Mouse (Mus musculus): ENCODE results near the gene Pigk. TPM values are rescaled to one million over a fixed set of nuclear protein-coding genes. Genes with fewer than 3 reads are reported as not detected.

The Pigk gene
- polyA plus RNA-seq, 1 experiment from 2014 or later: 53.0 TPM

- Histone ChIP-seq H3K4me1 (no peaks in the 10 kb centered on the region; the same call in 1 of the 2 replicates), H3K27ac (no peak overlapping the region), H3K4me3 (no peak overlapping the region), H3K27me3 (replicated peaks) (no peaks in the 10 kb centered on the region), H3K36me3 (replicated peaks) (no peaks in the 10 kb centered on the region), H3K9me3 (no peaks in the 10 kb centered on the region), H3K4me2 (no peak overlapping the region), H3K9ac (no peak overlapping the region)
- 71% methylated on average over 11 of the region's 11 CpGs for WGBS
- ATAC-seq (replicated peaks): no peak
Measured at GRCm38 (mm10) chr3:152958358-152959150, 244.7 kb downstream of the Pigk start.

DNA sequence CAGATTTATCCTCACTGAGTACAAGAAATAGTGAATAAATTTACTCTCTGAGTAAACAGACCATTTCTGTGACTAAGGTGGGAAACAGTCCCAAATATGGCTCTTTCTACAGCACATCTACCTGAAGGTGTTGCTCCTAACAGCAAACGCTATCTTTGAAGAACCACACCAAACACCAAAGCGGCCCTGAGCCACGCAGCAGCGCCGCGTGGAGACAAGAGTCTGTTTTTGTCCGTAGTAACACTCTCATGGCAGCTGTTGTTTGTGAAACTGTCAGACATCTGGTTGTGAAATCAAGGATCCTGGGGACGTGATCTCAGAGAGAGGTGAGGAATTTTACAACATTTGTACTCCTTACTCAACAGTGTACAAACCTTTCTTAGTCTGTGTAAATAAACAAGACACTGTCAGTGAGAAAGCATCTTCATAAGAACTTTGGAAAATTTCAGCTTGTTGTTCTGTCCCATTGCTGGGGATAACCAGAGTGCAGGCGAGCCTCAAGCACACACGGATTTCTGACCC, 248.0 kb downstream of the Pigk start:
- ATAC-seq (replicated peaks): no peak
- H3K36me3 ChIP-seq (replicated peaks): no peaks in the 10 kb centered on the region
- no peak overlapping the region for H3K4me2 ChIP-seq
- H3K9me3 ChIP-seq: no peaks in the 10 kb centered on the region
- H3K9ac ChIP-seq: no peak overlapping the region
- no peaks in the 10 kb centered on the region; the same call in 1 of the 2 replicates for H3K4me1 ChIP-seq
- no peak overlapping the region for H3K27ac ChIP-seq
- no peak overlapping the region for H3K4me3 ChIP-seq
- H3K27me3 ChIP-seq (replicated peaks): no peaks in the 10 kb centered on the region
- 87% methylated on average over 10 of the region's 10 CpGs for WGBS

DNA sequence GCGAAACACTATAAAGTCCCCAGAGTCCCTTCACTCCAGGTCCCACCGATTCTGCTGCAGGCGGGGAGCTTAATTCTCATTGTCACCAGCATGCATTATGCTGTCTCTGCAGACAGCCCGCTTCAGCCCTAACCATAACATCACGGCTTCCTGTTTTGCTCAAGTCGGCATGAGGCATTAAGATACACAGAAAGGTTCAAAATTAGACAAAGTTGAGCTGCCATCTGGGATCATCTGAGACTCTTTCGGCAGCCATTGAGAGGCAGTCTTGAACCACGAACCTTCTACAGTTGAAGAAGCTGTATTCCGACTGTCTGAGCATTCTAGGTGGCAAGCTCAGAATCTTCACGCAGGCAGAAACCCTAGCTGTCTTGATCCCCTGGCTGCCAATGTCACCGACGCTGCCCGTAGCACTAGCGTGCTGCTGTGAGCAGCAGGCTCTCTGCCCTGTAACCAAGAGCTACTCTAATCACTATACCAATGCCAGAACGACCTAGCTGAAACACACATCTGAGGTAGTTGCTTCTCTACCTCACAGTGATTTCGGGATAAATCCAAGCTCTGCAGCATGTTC, 256.0 kb downstream of the Pigk start:
- Histone ChIP-seq H3K4me2 (no peak overlapping the region), H3K27ac (no peak overlapping the region), H3K36me3 (replicated peaks) (0 out of 2 replicates have a peak, but pooled peaks cover 2% of the 10 kb centered on the region), H3K4me3 (no peak overlapping the region), H3K27me3 (replicated peaks) (no peaks in the 10 kb centered on the region), H3K9me3 (no peaks in the 10 kb centered on the region), H3K4me1 (peaks cover 12% of the 10 kb centered on the region; the same call in 1 of the 2 replicates), H3K9ac (no peak overlapping the region)
- WGBS: 64% methylated on average over 16 of the region's 16 CpGs
- no peak for ATAC-seq (replicated peaks)

GRCm38 (mm10) chr3:152971373-152971772, 257.5 kb downstream of the Pigk start:
- Histone ChIP-seq H3K27ac (no peak overlapping the region), H3K4me2 (no peak overlapping the region), H3K4me1 (peaks cover 12% of the 10 kb centered on the region; the same call in 1 of the 2 replicates), H3K36me3 (replicated peaks) (0 out of 2 replicates have a peak, but pooled peaks cover 2% of the 10 kb centered on the region), H3K9me3 (no peaks in the 10 kb centered on the region), H3K9ac (no peak overlapping the region), H3K27me3 (replicated peaks) (no peaks in the 10 kb centered on the region), H3K4me3 (no peak overlapping the region)
- ATAC-seq (replicated peaks): no peak
- WGBS: 88% methylated on average over 4 of the region's 4 CpGs

- no peak for ATAC-seq (replicated peaks)
- Histone ChIP-seq H3K9me3 (no peaks in the 10 kb centered on the region), H3K4me1 (peaks cover 23% of the 10 kb centered on the region), H3K27me3 (replicated peaks) (no peaks in the 10 kb centered on the region), H3K4me2 (peak overlapping the region; percentile 79), H3K27ac (no peak overlapping the region), H3K36me3 (replicated peaks) (no peaks in the 10 kb centered on the region), H3K9ac (0 out of 2 replicates have a peak overlapping the region, but pooled peaks have one; percentile 19), H3K4me3 (peak overlapping the region; percentile 61)
- 68% methylated on average over 11 of the region's 11 CpGs for WGBS
Measured at GRCm38 (mm10) chr3:152979481-152980092, 265.7 kb downstream of the Pigk start.

DNA sequence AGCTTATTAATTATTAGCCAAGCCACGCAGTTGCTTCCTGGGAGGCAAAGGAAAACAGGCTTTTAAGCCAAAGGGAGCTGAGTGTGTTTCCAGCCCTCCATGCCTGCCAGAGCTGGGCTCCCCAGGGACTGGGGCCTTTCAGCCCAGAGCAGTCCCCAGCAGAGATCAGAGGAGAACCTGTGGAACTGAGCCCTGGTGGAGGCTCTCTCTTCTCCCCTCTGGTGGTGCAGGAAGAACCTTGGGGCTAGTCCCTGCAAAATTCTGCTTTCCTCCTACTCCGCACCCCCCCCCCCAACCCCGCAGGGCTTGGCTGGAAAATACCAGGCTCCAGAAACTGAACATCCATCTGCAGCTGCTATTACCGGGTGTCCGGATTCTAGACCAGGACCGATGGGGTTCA, 266.5 kb downstream of the Pigk start:
- H3K27ac ChIP-seq: peak overlapping the region; percentile 74

GRCm38 (mm10) chr3:152980978-152981974, 267.4 kb downstream of the Pigk start:
- Histone ChIP-seq H3K27me3 (replicated peaks) (no peaks in the 10 kb centered on the region), H3K36me3 (replicated peaks) (no peaks in the 10 kb centered on the region), H3K4me3 (peak overlapping the region; percentile 61), H3K27ac (peak overlapping the region; percentile 74), H3K4me2 (peak overlapping the region; percentile 79), H3K4me1 (peaks cover 23% of the 10 kb centered on the region), H3K9me3 (no peaks in the 10 kb centered on the region), H3K9ac (peak overlapping the region; percentile 59)
- peak; percentile 81 for ATAC-seq (replicated peaks)
- 1% methylated on average over 47 of the region's 47 CpGs for WGBS

More for the DNA sequence above, 266.5 kb downstream of the Pigk start:
- peak overlapping the region; percentile 79 for H3K4me2 ChIP-seq
- 8% methylated on average over 6 of the region's 6 CpGs for WGBS
- no peaks in the 10 kb centered on the region for H3K36me3 ChIP-seq (replicated peaks)
- peaks cover 23% of the 10 kb centered on the region for H3K4me1 ChIP-seq
- H3K9me3 ChIP-seq: no peaks in the 10 kb centered on the region
- no peaks in the 10 kb centered on the region for H3K27me3 ChIP-seq (replicated peaks)
- H3K9ac ChIP-seq: peak overlapping the region; percentile 59
- H3K4me3 ChIP-seq: peak overlapping the region; percentile 61
- peak; percentile 43; the same call in 1 of the 2 replicates for ATAC-seq (replicated peaks)

GRCm38 (mm10) chr3:152981988-152982387, 268.1 kb downstream of the Pigk start, which contains the start of gene St6galnac5:
St6galnac5 (minus strand) TSS chr3:152982246.
- WGBS: under 1% methylated on average over 17 of the region's 17 CpGs
- H3K4me1 ChIP-seq: peaks cover 23% of the 10 kb centered on the region
- H3K9ac ChIP-seq: peak within 1 kb of the TSS; percentile 59
- peak within 1 kb of the TSS; percentile 79 for H3K4me2 ChIP-seq
- peak; percentile 73 for ATAC-seq (replicated peaks)
- no peaks in the 10 kb centered on the region for H3K36me3 ChIP-seq (replicated peaks)
- no peaks in the 10 kb centered on the region for H3K9me3 ChIP-seq
- peak within 1 kb of the TSS; percentile 61 for H3K4me3 ChIP-seq
- H3K27me3 ChIP-seq (replicated peaks): no peaks in the 10 kb centered on the region
- H3K27ac ChIP-seq: peak within 1 kb of the TSS; percentile 74

DNA sequence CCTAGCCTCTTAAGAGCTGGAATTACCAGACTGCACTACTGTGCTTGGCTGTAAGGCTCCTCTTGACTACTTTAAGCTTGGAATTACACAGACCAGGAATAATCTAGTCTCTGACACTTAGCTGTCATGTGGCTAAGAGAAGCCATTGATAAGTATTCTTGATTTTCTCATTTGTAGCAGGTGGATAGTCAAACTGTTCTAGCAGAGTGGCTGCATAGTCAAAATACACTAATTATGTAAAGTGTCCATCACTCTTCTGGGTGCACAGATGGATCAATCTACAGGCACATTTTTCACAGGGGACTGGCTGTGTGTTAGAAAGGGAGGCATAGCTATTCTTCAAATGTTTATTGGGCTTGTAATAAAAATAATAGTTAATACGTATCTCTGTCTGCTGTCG, 276.9 kb downstream of the Pigk start:
- H3K9ac ChIP-seq: no peak overlapping the region

DNA sequence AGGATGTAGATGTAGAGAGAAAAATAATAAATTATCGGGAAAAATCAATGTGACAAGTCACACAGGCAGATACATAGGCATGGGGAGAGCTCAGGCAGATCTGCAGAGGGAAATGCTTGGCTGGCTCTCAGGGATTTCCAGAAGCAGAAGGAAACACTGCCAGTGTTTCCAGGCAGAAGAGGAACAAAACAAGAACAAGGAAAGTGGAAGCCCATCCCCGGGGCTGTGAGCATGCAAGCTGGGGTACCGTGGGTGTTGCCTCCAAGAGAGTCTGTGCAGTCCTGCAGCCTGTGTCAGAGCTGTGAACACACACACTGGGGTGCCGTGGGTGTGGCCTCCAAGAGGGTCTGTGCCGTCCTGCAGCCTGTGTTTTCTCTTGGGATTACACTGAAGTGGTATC, 279.7 kb downstream of the Pigk start:
- Histone ChIP-seq H3K27me3 (replicated peaks) (no peaks in the 10 kb centered on the region), H3K9ac (no peak overlapping the region), H3K4me1 (no peaks in the 10 kb centered on the region), H3K4me2 (no peak overlapping the region), H3K27ac (no peak overlapping the region), H3K36me3 (replicated peaks) (no peaks in the 10 kb centered on the region), H3K9me3 (no peaks in the 10 kb centered on the region), H3K4me3 (no peak overlapping the region)
- no peak for ATAC-seq (replicated peaks)
- 63% methylated on average over 5 of the region's 5 CpGs for WGBS

More for the DNA sequence above, 276.9 kb downstream of the Pigk start:
- no peak overlapping the region for H3K27ac ChIP-seq
- H3K9me3 ChIP-seq: no peaks in the 10 kb centered on the region
- ATAC-seq (replicated peaks): no peak
- no peak overlapping the region for H3K4me3 ChIP-seq
- WGBS: 90% methylated on average over 2 of the region's 2 CpGs
- no peaks in the 10 kb centered on the region for H3K36me3 ChIP-seq (replicated peaks)
- no peaks in the 10 kb centered on the region for H3K4me1 ChIP-seq
- H3K27me3 ChIP-seq (replicated peaks): no peaks in the 10 kb centered on the region
- no peak overlapping the region for H3K4me2 ChIP-seq

- WGBS: 62% methylated on average over 5 of the region's 5 CpGs
- Histone ChIP-seq H3K9ac (no peak overlapping the region), H3K4me2 (no peak overlapping the region), H3K4me1 (no peaks in the 10 kb centered on the region), H3K27ac (no peak overlapping the region), H3K36me3 (replicated peaks) (no peaks in the 10 kb centered on the region), H3K4me3 (no peak overlapping the region), H3K27me3 (replicated peaks) (no peaks in the 10 kb centered on the region), H3K9me3 (no peaks in the 10 kb centered on the region)
- ATAC-seq (replicated peaks): no peak
Measured at GRCm38 (mm10) chr3:152998106-152998505, 284.2 kb downstream of the Pigk start.

Measured in midbrain, embryonic 15.5 days (tissue).